Mouse (Mus musculus) Patski (cell line): ENCODE results near the gene Soga1. TPM values are rescaled to one million over a fixed set of nuclear protein-coding genes. Genes with fewer than 3 reads are reported as not detected.

Experiments used
- ATAC-seq: fragments of 100-300 bp; one replicate; pipeline ENCODE4 v1.8.0; 2021
- CTCF ChIA-PET: fragments of 350-600 bp; sonication (Branson Sonifier 250); formaldehyde crosslinking; loops from one replicate; lab custom pipeline; 2022; ENCODE audit warnings: inconsistent platforms; lab: Charles Lee
- POLR2A ChIA-PET: fragments of 350-600 bp; sonication (Branson Sonifier 250); formaldehyde crosslinking; loops from one replicate; lab custom pipeline; 2022; ENCODE audit warnings: antibody characterized with exemption, inconsistent platforms; lab: Charles Lee
- DNase-seq: peaks from one replicate; pipeline ENCODE4 v3.0.0-alpha.2; 2011; ENCODE audit warnings: low read depth, low spot score
- H3K27me3 ChIP-seq: fragments of 371-371 bp; one replicate; pipeline ENCODE4 v1.5.1; 2021
- CTCF ChIP-seq: fragments of 100-300 bp; IDR thresholded peaks from one replicate; pipeline ENCODE4 v1.5.1; 2021
- in situ Hi-C: fragments of 300-500 bp; cut with MboI; formaldehyde crosslinking; loops from 3 replicates; pipeline ENCODE4 v1.11.1; 2018; ENCODE audit warnings: low pct_unique_long_range_greater_than_20kb, mixed read lengths
- polyA plus RNA-seq: library from polyadenylated mRNA; unstranded; gene quantifications from one replicate; pipeline ENCODE4 v1.2.3, GENCODE M21; 2021

Gene Soga1
- polyA plus RNA-seq, 1 experiment from 2014 or later, result 35.3 TPM

GRCm38 (mm10) chr2:157006511-157007233 lies 72.4 kb downstream of the Soga1 start, which contains the start of gene Dsn1:
TSS of gene Dsn1 (minus strand) at chr2:157007154.
- ChIA-PET CTCF (no interaction called here), POLR2A (no interaction called here)
- no peaks in the 10 kb centered on the region for H3K27me3 ChIP-seq
- ATAC-seq, result peak; percentile 68
- in situ Hi-C loops, result no loop called here
- TF ChIP-seq CTCF, result no peak
- DNase-seq, result peak; percentile 58

GRCm38 (mm10) chr2:157002321-157002720 lies 76.7 kb downstream of the Soga1 start:
- H3K27me3 ChIP-seq, result no peaks in the 10 kb centered on the region
- in situ Hi-C loops, result no loop called here
- POLR2A ChIA-PET, result no interaction called here
- no peak for DNase-seq
- CTCF ChIA-PET, result no interaction called here
- ATAC-seq, result no peak
- TF ChIP-seq CTCF, result no peak

- ChIA-PET CTCF (interaction anchor here (1.1 kb wide), 1 partner anchor 38 kb away, joined by 3 read pairs; no protein-coding TSS in a partner anchor), POLR2A (no interaction called here)
- DNase-seq, result no peak
- in situ Hi-C loops, result loop anchor here (5.0 kb wide), 1 partner anchor 121 kb away; no protein-coding TSS in a partner anchor
- H3K27me3 ChIP-seq, result no peaks in the 10 kb centered on the region
- TF ChIP-seq CTCF, result no peak
- no peak for ATAC-seq
Measured at GRCm38 (mm10) chr2:156998263-156998662, 80.8 kb downstream of the Soga1 start.

GRCm38 (mm10) chr2:156996576-156996975 lies 82.5 kb downstream of the Soga1 start:
- in situ Hi-C loops, result loop anchor here (5.0 kb wide), 1 partner anchor 119 kb away; no protein-coding TSS in a partner anchor
- DNase-seq, result no peak
- peak; percentile 70 for TF ChIP-seq CTCF
- no peak for ATAC-seq
- ChIA-PET CTCF (interaction anchor here (0.7 to 1.5 kb wide), 10 partner anchors 14 to 187 kb away, joined by 3 to 6 read pairs (median 3); partner anchors contain the start of gene Rab5if), POLR2A (no interaction called here)
- H3K27me3 ChIP-seq, result no peaks in the 10 kb centered on the region

GRCm38 (mm10) chr2:156991470-156992319 lies 87.4 kb downstream of the Soga1 start, which contains the start of gene Ndrg3:
TSS of gene Ndrg3 (minus strand) at chr2:156992056.
- no peaks in the 10 kb centered on the region for H3K27me3 ChIP-seq
- CTCF ChIA-PET, result interaction anchor here (0.7 to 1.6 kb wide), 5 partner anchors 9 to 49 kb away, joined by 3 to 6 read pairs (median 3); no protein-coding TSS in a partner anchor
- POLR2A ChIA-PET, result no interaction called here
- ATAC-seq, result peak; percentile 91
- in situ Hi-C loops, result no loop called here
- peak; percentile 83 for TF ChIP-seq CTCF
- peak; percentile 94 for DNase-seq

- CTCF ChIA-PET, result interaction anchor here (1.0 to 1.6 kb wide), 4 partner anchors 9 to 88 kb away, joined by 3 to 6 read pairs (median 4); no protein-coding TSS in a partner anchor
- in situ Hi-C loops, result no loop called here
- no peaks in the 10 kb centered on the region for H3K27me3 ChIP-seq
- DNase-seq (no peak), ATAC-seq (no peak)
- no peak for TF ChIP-seq CTCF
- POLR2A ChIA-PET, result interaction anchor here (0.8 kb wide), 1 partner anchor 30 kb away, joined by 5 read pairs; no protein-coding TSS in a partner anchor
Measured at GRCm38 (mm10) chr2:156990727-156991431, 88.2 kb downstream of the Soga1 start.

- no peak for ATAC-seq
- DNase-seq, result no peak
- in situ Hi-C loops, result no loop called here
- no peak for TF ChIP-seq CTCF
- CTCF ChIA-PET, result interaction anchor here (1.6 kb wide), 1 partner anchor 28 kb away, joined by 3 read pairs; no protein-coding TSS in a partner anchor
- H3K27me3 ChIP-seq, result no peaks in the 10 kb centered on the region
- POLR2A ChIA-PET, result no interaction called here
Measured at GRCm38 (mm10) chr2:156987316-156987715, 91.7 kb downstream of the Soga1 start.

GRCm38 (mm10) chr2:156982864-156983263 lies 96.2 kb downstream of the Soga1 start:
- in situ Hi-C loops, result no loop called here
- ChIA-PET POLR2A (interaction anchor here (1.0 kb wide), 1 partner anchor 18 kb away, joined by 4 read pairs; no protein-coding TSS in a partner anchor), CTCF (interaction anchor here (0.6 to 3.1 kb wide), 5 partner anchors 8 to 27 kb away, joined by 3 to 8 read pairs (median 4); no protein-coding TSS in a partner anchor)
- DNase-seq (no peak), ATAC-seq (no peak)
- no peaks in the 10 kb centered on the region for H3K27me3 ChIP-seq
- TF ChIP-seq CTCF, result no peak

GRCm38 (mm10) chr2:156981291-156981690 lies 97.8 kb downstream of the Soga1 start:
- H3K27me3 ChIP-seq, result no peaks in the 10 kb centered on the region
- ATAC-seq, result no peak
- DNase-seq, result no peak
- TF ChIP-seq CTCF, result no peak
- in situ Hi-C loops, result no loop called here
- ChIA-PET CTCF (interaction anchor here (1.2 to 3.1 kb wide), 5 partner anchors 8 to 18 kb away, joined by 3 to 8 read pairs (median 4); no protein-coding TSS in a partner anchor), POLR2A (interaction anchor here (0.6 kb wide), 1 partner anchor 139 kb away, joined by 3 read pairs; no protein-coding TSS in a partner anchor)
